Mouse (Mus musculus) adrenal gland, postnatal 10 days (tissue): ENCODE measurements at regions not wholly inside any gene's neighbourhood (a gene's known extent, or its start where the extent isn't known, plus 50 kb on each side); places are given as distances from the start of the nearest gene placed in this dataset.

ENCODE experiments used
- DNase-seq: peaks from one replicate; pipeline ENCODE4 v3.0.0; 2021; ENCODE audit warnings: mixed read lengths

- no peak for DNase-seq
These were observed 158.2 kb downstream of the Hibadh start for GRCm38 (mm10) chr6:52481975-52482374.

GRCm38 (mm10) chr6:52486146-52486545 lies 154.0 kb downstream of the Hibadh start:
- no peak for DNase-seq

DNA sequence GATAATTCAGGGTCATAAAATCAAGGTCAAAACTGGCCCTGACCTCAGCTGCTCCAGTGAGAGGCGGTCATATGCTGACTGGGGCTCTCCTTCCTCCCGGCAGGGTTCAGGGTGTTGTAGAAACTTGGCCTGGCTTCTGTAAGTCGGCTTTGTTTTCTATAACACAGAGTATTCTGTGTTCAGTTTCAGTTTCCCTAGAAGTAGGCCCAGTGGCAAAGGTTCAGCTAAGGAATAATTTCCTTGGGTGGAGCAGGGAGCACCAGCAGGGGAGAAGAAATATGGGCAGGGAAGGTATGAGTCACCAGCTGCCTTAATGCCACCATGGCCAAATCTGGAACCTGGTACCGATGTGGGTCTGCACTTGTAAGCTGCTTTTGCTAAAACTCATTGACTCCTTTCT lies 153.5 kb downstream of the Hibadh start:
- DNase-seq: no peak

DNA sequence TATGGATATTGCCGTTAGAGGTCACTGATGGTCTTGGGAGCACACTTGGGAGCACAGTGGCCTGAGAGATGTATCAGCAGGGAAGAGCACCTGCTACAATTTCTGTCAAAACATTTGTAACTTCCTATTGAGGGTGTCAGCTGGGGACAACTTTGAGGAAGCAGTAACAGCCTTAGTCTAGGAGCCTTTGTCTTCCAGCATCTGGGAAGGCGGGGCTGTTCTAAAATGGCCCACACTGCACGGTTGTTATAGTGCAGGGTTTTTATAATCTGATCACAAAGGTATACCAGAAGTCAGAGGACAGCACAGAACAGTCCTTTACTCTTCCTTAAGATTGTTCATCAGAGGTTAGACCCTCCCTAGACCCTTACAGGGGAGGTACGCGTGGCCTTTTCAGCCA lies 152.3 kb downstream of the Hibadh start:
- no peak for DNase-seq

DNA sequence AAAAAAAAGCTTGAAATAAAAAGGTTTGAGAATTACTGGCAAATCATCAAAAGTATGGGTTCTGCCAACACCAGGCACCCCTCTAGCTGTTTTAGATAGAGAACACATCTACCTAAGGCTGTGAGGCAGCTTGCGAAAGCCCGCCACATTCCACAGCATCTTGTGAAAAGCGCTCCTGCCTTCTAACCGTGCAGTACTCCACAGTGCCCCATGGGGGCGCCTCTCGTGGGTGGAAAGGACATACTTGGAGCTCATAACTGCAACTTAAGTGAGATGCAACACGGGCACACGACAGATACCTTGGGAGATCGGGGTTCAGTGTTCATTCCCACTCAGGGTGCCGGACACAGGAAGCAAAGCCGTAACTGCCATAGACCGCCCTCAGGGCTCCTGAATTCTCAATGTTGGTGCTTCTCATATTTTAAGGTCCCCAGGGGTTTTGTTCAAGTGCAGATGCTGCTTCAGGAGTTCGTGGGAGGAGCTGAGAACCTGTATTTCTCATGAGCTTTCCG lies 149.9 kb downstream of the Hibadh start:
- DNase-seq: no peak

DNA sequence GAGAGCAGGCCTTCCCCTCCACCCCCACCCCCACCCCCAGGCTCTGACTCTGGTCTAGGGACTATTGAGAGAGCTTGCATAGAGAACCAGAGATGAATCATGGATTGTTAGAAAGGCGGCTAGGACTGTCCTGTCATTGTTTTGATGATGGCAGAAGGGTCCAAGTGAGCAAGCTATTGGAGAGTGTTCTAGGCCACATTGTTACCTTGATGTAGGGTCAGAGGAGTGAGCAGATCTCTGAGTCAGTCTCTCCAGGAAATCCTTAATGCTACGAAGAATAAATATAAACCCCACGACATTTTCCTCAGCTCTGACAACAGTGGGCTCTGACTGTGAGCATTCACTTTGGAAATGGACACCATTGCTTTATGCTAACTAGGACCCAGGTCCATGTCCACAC lies 144.9 kb downstream of the Hibadh start:
- no peak for DNase-seq

- DNase-seq: no peak
These were observed 144.3 kb downstream of the Hibadh start for GRCm38 (mm10) chr6:52495855-52496254.
